In genomic region chr9:46014251-46014681, GRCm38 (mm10) we compare ENCODE assay signal across 8 mouse cellular contexts. TPM values are rescaled to one million over a fixed set of nuclear protein-coding genes. Genes with fewer than 3 reads are reported as not detected.
DNase-seq lines count a peak whose midpoint lies in the region; ATAC-seq and TF ChIP-seq lines count a peak whose summit lies in the region.

No protein-coding gene starts in this region.

- peak; percentile 54 for TF ChIP-seq CTCF in lung, embryonic 14.5 days (IDR thresholded peaks at IDR 0.05; ENCODE audit: low read depth)

- H3K9ac ChIP-seq in embryonic facial prominence, embryonic 12.5 days: 0 out of 2 replicates have a peak overlapping the region, but pooled peaks have one; percentile 15
- peak overlapping the region; percentile 99 for H3K9ac ChIP-seq in heart, embryonic 15.5 days
- H3K9ac ChIP-seq in lung, embryonic 14.5 days: peak overlapping the region; percentile 98
- peak overlapping the region; percentile 32; the same call in 1 of the 2 replicates for H3K9ac ChIP-seq in neural tube, embryonic 14.5 days (replicated peaks; ENCODE audit: low read depth, low read length)

- peaks cover 35% of the 10 kb centered on the region for H3K4me1 ChIP-seq in embryonic facial prominence, embryonic 12.5 days
- H3K4me1 ChIP-seq in heart, embryonic 15.5 days (replicated peaks): peaks cover 50% of the 10 kb centered on the region
- H3K4me1 ChIP-seq in lung, embryonic 14.5 days (ENCODE audit: insufficient read depth): peaks cover 25% of the 10 kb centered on the region
- H3K4me1 ChIP-seq in neural tube, embryonic 14.5 days (ENCODE audit: control insufficient read depth, insufficient read depth, low read length): peaks cover 28% of the 10 kb centered on the region

- peaks cover 7% of the 10 kb centered on the region; the same call in 1 of the 2 replicates for H3K36me3 ChIP-seq in embryonic facial prominence, embryonic 12.5 days
- H3K36me3 ChIP-seq in heart, embryonic 15.5 days: no peaks in the 10 kb centered on the region
- H3K36me3 ChIP-seq in lung, embryonic 14.5 days (ENCODE audit: insufficient read depth): no peaks in the 10 kb centered on the region; the same call in 1 of the 2 replicates
- H3K36me3 ChIP-seq in neural tube, embryonic 14.5 days (ENCODE audit: control insufficient read depth, insufficient read depth, low read length): no peaks in the 10 kb centered on the region

- WGBS in embryonic facial prominence, embryonic 12.5 days: 3% methylated on average over 10 of the region's 10 CpGs
- WGBS in heart, embryonic 15.5 days: 2% methylated on average over 10 of the region's 10 CpGs
- 1% methylated on average over 10 of the region's 10 CpGs for WGBS in lung, embryonic 14.5 days
- WGBS in neural tube, embryonic 14.5 days: 2% methylated on average over 10 of the region's 10 CpGs

- no peaks in the 10 kb centered on the region for H3K27me3 ChIP-seq in embryonic facial prominence, embryonic 12.5 days
- no peaks in the 10 kb centered on the region for H3K27me3 ChIP-seq in heart, embryonic 15.5 days
- H3K27me3 ChIP-seq in lung, embryonic 14.5 days (ENCODE audit: insufficient read depth, low read length): no peaks in the 10 kb centered on the region
- H3K27me3 ChIP-seq in neural tube, embryonic 14.5 days (ENCODE audit: control insufficient read depth, insufficient read depth, low read length): no peaks in the 10 kb centered on the region

- DNase-seq in B cell, adult 2 months: peak; percentile 82 to 84
- DNase-seq in adrenal gland, adult 18-20 months (ENCODE audit: low spot score in 2 of 2): peak; percentile 38
- DNase-seq in kidney, postnatal 10 days: peak; percentile 75
- DNase-seq in lung, embryonic 14.5 days: peak; percentile 78
- peak; percentile 71 for DNase-seq in thymus, postnatal 14 days

- peak overlapping the region; percentile 95 for H3K4me3 ChIP-seq in embryonic facial prominence, embryonic 12.5 days
- H3K4me3 ChIP-seq in heart, embryonic 15.5 days: peak overlapping the region; percentile 82
- peak overlapping the region; percentile 96 for H3K4me3 ChIP-seq in lung, embryonic 14.5 days (ENCODE audit: low read depth, low read length)
- H3K4me3 ChIP-seq in neural tube, embryonic 14.5 days (ENCODE audit: low read depth, low read length): peak overlapping the region; percentile 99

- peak overlapping the region; percentile 41; the same call in 1 of the 2 replicates for H3K27ac ChIP-seq in embryonic facial prominence, embryonic 12.5 days
- H3K27ac ChIP-seq in heart, embryonic 15.5 days: peak overlapping the region; percentile 93
- peak overlapping the region; percentile 94 for H3K27ac ChIP-seq in lung, embryonic 14.5 days (ENCODE audit: low read depth)
- H3K27ac ChIP-seq in neural tube, embryonic 14.5 days (ENCODE audit: low read depth, low read length): no peak overlapping the region

- no peaks in the 10 kb centered on the region for H3K9me3 ChIP-seq in embryonic facial prominence, embryonic 12.5 days
- no peaks in the 10 kb centered on the region for H3K9me3 ChIP-seq in heart, embryonic 15.5 days (replicated peaks)
- no peaks in the 10 kb centered on the region for H3K9me3 ChIP-seq in lung, embryonic 14.5 days (ENCODE audit: low read depth, low read length)
- H3K9me3 ChIP-seq in neural tube, embryonic 14.5 days (ENCODE audit: control insufficient read depth, low read length): no peaks in the 10 kb centered on the region

- peak overlapping the region; percentile 73 for H3K4me2 ChIP-seq in embryonic facial prominence, embryonic 12.5 days (replicated peaks)
- peak overlapping the region; percentile 85 for H3K4me2 ChIP-seq in heart, embryonic 15.5 days
- H3K4me2 ChIP-seq in lung, embryonic 14.5 days: peak overlapping the region; percentile 80
- peak overlapping the region; percentile 52 for H3K4me2 ChIP-seq in neural tube, embryonic 14.5 days (ENCODE audit: low read depth, low read length)

- ATAC-seq in embryonic facial prominence, embryonic 12.5 days (ENCODE audit: insufficient number of reproducible peaks, insufficient read depth, low FRiP score, low TSS enrichment): no peak
- no peak for ATAC-seq in heart, embryonic 15.5 days (replicated peaks; ENCODE audit: insufficient number of reproducible peaks, insufficient read depth, low FRiP score, low read depth)
- no peak for ATAC-seq in lung, embryonic 14.5 days (ENCODE audit: insufficient read depth)
- ATAC-seq in neural tube, embryonic 14.5 days (ENCODE audit: low read depth): no peak

RNA-seq across cellular contexts. Expression of gene Sik3, which starts 1.6 kb away (rescaled TPM):
- total RNA-seq in adrenal gland, adult 18-20 months (2021): 10 to 100 TPM; 63.2 to 88.3 TPM
- polyA plus RNA-seq in embryonic facial prominence, embryonic 12.5 days (2016; fragmentation: Nextera tagmentation; extraction: Ambion mirVana): 12.0 and 15.6 TPM in 2 replicates
- polyA plus RNA-seq in heart, embryonic 15.5 days (2015; fragmentation: Nextera tagmentation; extraction: Ambion mirVana): 11.7 and 14.4 TPM in 2 replicates
- polyA plus RNA-seq in lung, embryonic 14.5 days (2014; fragmentation: Nextera tagmentation; extraction: Ambion mirVana): 14.1 and 15.7 TPM in 2 replicates
- 10.5 TPM in 2 replicates for polyA plus RNA-seq in neural tube, embryonic 14.5 days (2014; fragmentation: Nextera tagmentation; extraction: Ambion mirVana)

RNA-seq across cellular contexts. Expression of gene Pafah1b2, which starts 1.8 kb away (rescaled TPM):
- 100 to 1,000 TPM; 149 to 164 TPM for total RNA-seq in adrenal gland, adult 18-20 months (2021)
- polyA plus RNA-seq in embryonic facial prominence, embryonic 12.5 days (2016; fragmentation: Nextera tagmentation; extraction: Ambion mirVana): 230 and 231 TPM in 2 replicates
- polyA plus RNA-seq in heart, embryonic 15.5 days (2015; fragmentation: Nextera tagmentation; extraction: Ambion mirVana): 105 and 124 TPM in 2 replicates
- 179 and 184 TPM in 2 replicates for polyA plus RNA-seq in lung, embryonic 14.5 days (2014; fragmentation: Nextera tagmentation; extraction: Ambion mirVana)
- 307 and 318 TPM in 2 replicates for polyA plus RNA-seq in neural tube, embryonic 14.5 days (2014; fragmentation: Nextera tagmentation; extraction: Ambion mirVana)

RNA-seq across cellular contexts. Expression of gene Sidt2, which starts 59.2 kb away (rescaled TPM):
- total RNA-seq in adrenal gland, adult 18-20 months (2021): 100 to 1,000 TPM; 119 to 265 TPM
- polyA plus RNA-seq in embryonic facial prominence, embryonic 12.5 days (2016; fragmentation: Nextera tagmentation; extraction: Ambion mirVana): 43.2 and 47.4 TPM in 2 replicates
- 31.4 and 41.7 TPM in 2 replicates for polyA plus RNA-seq in heart, embryonic 15.5 days (2015; fragmentation: Nextera tagmentation; extraction: Ambion mirVana)
- polyA plus RNA-seq in lung, embryonic 14.5 days (2014; fragmentation: Nextera tagmentation; extraction: Ambion mirVana): 29.9 and 34.3 TPM in 2 replicates
- polyA plus RNA-seq in neural tube, embryonic 14.5 days (2014; fragmentation: Nextera tagmentation; extraction: Ambion mirVana): 45.7 and 52.0 TPM in 2 replicates

Comparison
In these comparisons a context has a peak if more than half of its experiments do, and no peak if none do; other contexts are left out.
1. H3K9ac ChIP-seq: peak in every context shown above with its lines; median percentile 99 in heart, embryonic 15.5 days; 98 in lung, embryonic 14.5 days; 32 in neural tube, embryonic 14.5 days; 15 in embryonic facial prominence, embryonic 12.5 days.